Mouse (Mus musculus) heart, postnatal 14 days (tissue): ENCODE measurements around the gene Frat1. TPM values are rescaled to one million over a fixed set of nuclear protein-coding genes. Genes with fewer than 3 reads are reported as not detected.

Source experiments
- DNase-seq, 2 experiments: peaks; one replicate each; pipeline ENCODE4 v3.0.0; 2021 to 2022
- intact Hi-C: fragments of 180-260 bp; cut with DNase I; formaldehyde crosslinking; loops from one replicate; pipeline ENCODE4 v1.15.1; 2025
- total RNA-seq, 2 experiments: library from RNA; stranded (reverse); gene quantifications; 2 replicates each; pipeline ENCODE4 v1.2.3; 2021

The Frat1 gene
- total RNA-seq, 2 experiments from 2014 or later, result 2.5 to 3.2 TPM

- intact Hi-C loops, result no loop called here
- DNase-seq, result no peak
These were observed 44.6 kb downstream of the Frat1 start for GRCm38 (mm10) chr19:41874356-41874755.

- DNase-seq, result no peak
These were observed 52.1 kb downstream of the Frat1 start for GRCm38 (mm10) chr19:41881842-41882241.

More at GRCm38 (mm10) chr19:41881842-41882241, 52.1 kb downstream of the Frat1 start:
- intact Hi-C loops, result no loop called here

Other genes with a start within 250 kb of the Frat1 start
- 10 to 100 TPM in 1 of 2 experiments, 1 to 10 TPM in 1; 8.9 to 11.0 TPM for gene Gm340, start 247.6 kb upstream of the Frat1 start, total RNA-seq
- under 1 TPM; 0.07 to 0.12 TPM for gene Slit1, start 86.3 kb upstream of the Frat1 start, total RNA-seq
- gene Arhgap19, start 27.9 kb upstream of the Frat1 start, total RNA-seq, result 1 to 10 TPM; 2.5 to 3.5 TPM
- 1 to 10 TPM; 5.9 to 6.6 TPM for gene Frat2, start 18.2 kb downstream of the Frat1 start, total RNA-seq
- 10 to 100 TPM; 10.7 to 12.9 TPM for gene Rrp12, start 66.2 kb downstream of the Frat1 start, total RNA-seq
- gene Pgam1, start 82.0 kb downstream of the Frat1 start, total RNA-seq, result 100 to 1,000 TPM; 115 to 131 TPM
- gene Exosc1, start 103.5 kb downstream of the Frat1 start, total RNA-seq, result 10 to 100 TPM; 11.3 to 13.4 TPM
- gene Zdhhc16, start 103.5 kb downstream of the Frat1 start, total RNA-seq, result 10 to 100 TPM; 19.9 to 20.9 TPM
- gene Mms19, start 151.2 kb downstream of the Frat1 start, total RNA-seq, result 10 to 100 TPM; 16.7 to 21.2 TPM
- gene Ubtd1, start 151.8 kb downstream of the Frat1 start, total RNA-seq, result 10 to 100 TPM; 25.9 to 28.0 TPM
- not detected for gene Ankrd2, start 206.0 kb downstream of the Frat1 start, total RNA-seq
- 1 to 10 TPM; 1.4 to 2.3 TPM for gene Hoga1, start 215.6 kb downstream of the Frat1 start, total RNA-seq
- gene 4933411K16Rik, start 222.3 kb downstream of the Frat1 start, total RNA-seq, result under 1 TPM in 1 of 2 experiments, not detected in 1; 0.32 TPM